Mouse (Mus musculus): ENCODE results near the gene Glt8d2. TPM values are rescaled to one million over a fixed set of nuclear protein-coding genes. Genes with fewer than 3 reads are reported as not detected.
A peak's percentile ranks its signal among the peaks of the same experiment; 100 is the strongest.
"Not testable (repeated sequence)": the region's sequence is repeated elsewhere in the genome, so short reads cannot be mapped to it uniquely, and the experiment has no call there.

The Glt8d2 gene
- total RNA-seq, 2 experiments from 2014 or later = 2.0 to 2.6 TPM

- no peak for DNase-seq (ENCODE audit: low spot score in 2 of 2)
These were observed 43.1 kb downstream of the Glt8d2 start for GRCm38 (mm10) chr10:82647205-82647811.

GRCm38 (mm10) chr10:82646083-82646482 is 44.4 kb downstream of the Glt8d2 start:
- no peak for DNase-seq (ENCODE audit: low spot score in 2 of 2)

GRCm38 (mm10) chr10:82641481-82641880 is 49.0 kb downstream of the Glt8d2 start:
- DNase-seq (ENCODE audit: low spot score in 2 of 2) = no peak

- no peak for DNase-seq (ENCODE audit: low spot score in 2 of 2)
These were observed 51.3 kb downstream of the Glt8d2 start for GRCm38 (mm10) chr10:82639032-82639698.

- DNase-seq (ENCODE audit: low spot score in 2 of 2) = no peak
These were observed 54.1 kb downstream of the Glt8d2 start for GRCm38 (mm10) chr10:82636321-82636720.

GRCm38 (mm10) chr10:82634348-82634747 is 56.1 kb downstream of the Glt8d2 start:
- DNase-seq (ENCODE audit: low spot score in 2 of 2) = no peak

- no peak for DNase-seq (ENCODE audit: low spot score in 2 of 2)
These were observed 57.8 kb downstream of the Glt8d2 start for GRCm38 (mm10) chr10:82632496-82633280.

- no peak for DNase-seq (ENCODE audit: low spot score in 2 of 2)
These were observed 59.3 kb downstream of the Glt8d2 start for GRCm38 (mm10) chr10:82631133-82631532.

GRCm38 (mm10) chr10:82630497-82630896 is 60.0 kb downstream of the Glt8d2 start:
- no peak for DNase-seq (ENCODE audit: low spot score in 2 of 2)

GRCm38 (mm10) chr10:82629586-82630255 is 60.7 kb downstream of the Glt8d2 start, which contains the start of gene Tdg:
Gene Tdg (plus strand): TSS chr10:82629828.
- peak; percentile 80 to 84 for DNase-seq (ENCODE audit: low spot score in 2 of 2)

- DNase-seq (ENCODE audit: low spot score in 2 of 2) = no peak
These were observed 61.3 kb downstream of the Glt8d2 start for GRCm38 (mm10) chr10:82629111-82629585.

- DNase-seq (ENCODE audit: low spot score in 2 of 2) = not testable (repeated sequence)
These were observed 66.9 kb downstream of the Glt8d2 start for GRCm38 (mm10) chr10:82623553-82623932.

GRCm38 (mm10) chr10:82622671-82623552 is 67.5 kb downstream of the Glt8d2 start, which contains the start of gene 1190007I07Rik:
Gene 1190007I07Rik (minus strand): TSS chr10:82623228.
- DNase-seq (ENCODE audit: low spot score in 2 of 2) = peak; percentile 85 to 88

GRCm38 (mm10) chr10:82622235-82622634 is 68.2 kb downstream of the Glt8d2 start:
- DNase-seq (ENCODE audit: low spot score in 2 of 2) = no peak

Other genes starting within 250 kb of the Glt8d2 start
- not detected for gene Gm1553, start 198.0 kb downstream of the Glt8d2 start, total RNA-seq (2021)
- 10 to 100 TPM; 21.1 to 21.9 TPM for gene 1190007I07Rik, start 67.4 kb downstream of the Glt8d2 start, total RNA-seq (2021)
- gene Tdg, start 60.8 kb downstream of the Glt8d2 start, total RNA-seq (2021) = 10 to 100 TPM; 19.8 to 25.3 TPM
- 10 to 100 TPM; 29.6 to 32.1 TPM for gene Hcfc2, start 5.5 kb upstream of the Glt8d2 start, total RNA-seq (2021)
- gene Nfyb, start 73.5 kb upstream of the Glt8d2 start, total RNA-seq (2021) = 10 to 100 TPM; 15.7 to 17.5 TPM
- 100 to 1,000 TPM in 1 of 2 experiments, 10 to 100 TPM in 1; 86.4 to 142 TPM for gene Txnrd1, start 143.3 kb upstream of the Glt8d2 start, total RNA-seq (2021)
- gene Eid3, start 176.0 kb upstream of the Glt8d2 start, total RNA-seq (2021) = 1 to 10 TPM; 1.4 to 2.0 TPM